Mouse (Mus musculus) CH12.LX (cell line): ENCODE results near the gene Il16.

Source experiments
- BHLHE40 ChIP-seq: IDR thresholded peaks from 2 replicates; pipeline ENCODE4 v1.6.1; 2011; ENCODE audit warnings: mild to moderate bottlenecking, low read depth, low read length, improper control_type of control experiment
- CTCF ChIP-seq, 2 experiments: IDR thresholded peaks in 1 of 2; conservative IDR thresholded peaks in 1 of 2; 2 replicates each; pipeline ENCODE4 v1.5.1; 2011 to 2012; ENCODE audit warnings: low read depth in 2 of 2, low read length in 2 of 2, improper control_type of control experiment in 1 of 2, inconsistent platforms in 1 of 2, mild to moderate bottlenecking in 1 of 2, moderate library complexity in 1 of 2
- ELF1 ChIP-seq: IDR thresholded peaks from 2 replicates; pipeline ENCODE4 v1.6.1; 2014; ENCODE audit warnings: low read depth, mild to moderate bottlenecking, inconsistent platforms, low read length, improper control_type of control experiment
- EP300 ChIP-seq: IDR thresholded peaks from 2 replicates; pipeline ENCODE4 v1.6.1; 2011; ENCODE audit warnings: low read length, improper control_type of control experiment
- POLR2A ChIP-seq: IDR thresholded peaks from 2 replicates; pipeline ENCODE4 v1.6.1; 2011; ENCODE audit warnings: low read depth, mild to moderate bottlenecking, improper control_type of control experiment, low read length
- POLR2AphosphoS2 ChIP-seq: IDR thresholded peaks from 2 replicates; pipeline ENCODE4 v1.6.1; 2011; ENCODE audit warnings: low read depth, low read length, improper control_type of control experiment
- RCOR1 ChIP-seq: conservative IDR thresholded peaks from 2 replicates; pipeline ENCODE4 v1.6.1; 2012; ENCODE audit warnings: low read depth, mild to moderate bottlenecking, inconsistent platforms, low read length, improper control_type of control experiment
- USF1 ChIP-seq: IDR thresholded peaks from 2 replicates; pipeline ENCODE4 v1.6.1; 2014; ENCODE audit warnings: low read depth, mild to moderate bottlenecking, inconsistent platforms, low read length, improper control_type of control experiment
- USF2 ChIP-seq: conservative IDR thresholded peaks from 2 replicates; pipeline ENCODE4 v1.6.1; 2011; ENCODE audit warnings: low read depth, low read length, improper control_type of control experiment

DNA sequence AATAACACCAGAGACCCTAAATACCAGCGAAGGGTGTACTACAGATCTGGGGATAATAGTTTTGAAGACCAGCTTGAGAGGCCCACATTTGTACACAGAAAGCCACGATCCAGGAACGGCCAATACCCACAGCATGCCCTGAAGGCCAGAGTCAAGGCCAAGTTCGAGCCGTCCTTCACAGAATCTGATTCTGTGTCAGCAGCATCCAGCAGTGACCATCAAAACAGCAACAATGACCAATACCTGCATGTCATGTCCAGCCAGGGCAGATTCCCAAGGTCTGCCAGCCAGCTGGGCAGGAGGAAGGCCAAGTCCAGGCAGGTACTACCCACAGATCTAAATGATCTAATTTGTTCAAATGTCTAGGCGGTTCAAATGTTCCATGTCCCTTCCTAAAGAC, 122.9 kb downstream of the Il16 start:
- TF ChIP-seq USF2 (no peak), EP300 (no peak), POLR2AphosphoS2 (no peak), ELF1 (no peak), USF1 (no peak), CTCF (conservative IDR thresholded peaks at IDR 0.05 in 1 of 2, IDR thresholded peaks at IDR 0.05 in 1 of 2; ENCODE audit: low read depth in 2 of 2, low read length in 2 of 2) (no peak), POLR2A (no peak), RCOR1 (no peak), BHLHE40 (no peak)
